Mouse (Mus musculus): ENCODE data around the gene Olfr441.

DNA sequence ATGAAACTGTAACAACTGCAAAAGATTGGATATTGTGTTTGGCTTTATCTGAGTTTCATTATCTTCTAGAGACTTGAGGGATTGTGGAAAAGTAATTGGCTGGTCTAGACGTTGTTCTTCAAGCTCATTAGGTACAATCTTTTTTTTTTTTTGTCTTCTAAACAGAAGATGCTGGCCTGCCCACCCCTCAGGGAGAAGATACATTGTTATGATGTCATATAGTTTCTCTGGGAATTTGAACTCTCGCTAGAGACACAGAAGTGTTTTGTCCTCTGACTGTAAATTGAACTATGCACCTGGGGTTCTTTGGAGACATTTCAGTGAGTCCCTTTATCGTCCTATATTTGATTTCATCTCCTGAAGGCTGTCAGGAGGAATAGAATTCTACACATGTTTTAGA is 56.8 kb downstream of the Olfr441 start, which contains the start of gene Olfr437:
- no peak for TF ChIP-seq HCFC1 (IDR thresholded peaks at IDR 0.05; ENCODE audit: low read depth, low read length)
- no peak for TF ChIP-seq POLR2A (IDR thresholded peaks at IDR 0.05; ENCODE audit: control insufficient read depth in 1 of 2, insufficient read depth in 1 of 2, low read depth in 1 of 2, low read length in 2 of 2, poor library complexity in 1 of 2)

All from MEL (cell line).